Mouse (Mus musculus) liver, embryonic 13.5 days (tissue): ENCODE measurements at regions not wholly inside any gene's neighbourhood (a gene's known extent, or its start where the extent isn't known, plus 50 kb on each side); places are given as distances from the start of the nearest gene placed in this dataset.

Source experiments
- ATAC-seq: fragments of 200-750 bp; cut with Nextera tagmentation; 2 replicates; pipeline ENCODE4 v1.8.0; 2017; ENCODE audit warnings: low read depth, mild to moderate bottlenecking, moderate number of reproducible peaks, moderate library complexity
- DNase-seq: peaks from one replicate; pipeline ENCODE4 v3.0.0; 2022
- H3K27ac ChIP-seq: fragments of 300-500 bp; sonication (generic); 2 replicates; pipeline ENCODE4 v1.5.1; 2015; ENCODE audit warnings: moderate library complexity, mild to moderate bottlenecking, inconsistent platforms
- H3K27me3 ChIP-seq: fragments of 300-500 bp; sonication (generic); 2 replicates; pipeline ENCODE4 v1.6.1; 2015; ENCODE audit warnings: mild to moderate bottlenecking, inconsistent platforms
- H3K36me3 ChIP-seq: fragments of 300-500 bp; sonication (generic); 2 replicates; pipeline ENCODE4 v1.6.1; 2015; ENCODE audit warnings: mild to moderate bottlenecking, inconsistent platforms
- H3K4me1 ChIP-seq: fragments of 300-500 bp; sonication (generic); replicated peaks from 2 replicates; pipeline ENCODE4 v1.6.1; 2015; ENCODE audit warnings: inconsistent platforms
- H3K4me2 ChIP-seq: fragments of 300-500 bp; sonication (generic); 2 replicates; pipeline ENCODE4 v1.6.1; 2015; ENCODE audit warnings: inconsistent platforms, mild to moderate bottlenecking, moderate library complexity
- H3K4me3 ChIP-seq: fragments of 300-500 bp; sonication (generic); replicated peaks from 2 replicates; pipeline ENCODE4 v1.5.1; 2015; ENCODE audit warnings: mild to moderate bottlenecking, inconsistent platforms
- H3K9ac ChIP-seq: fragments of 300-500 bp; sonication (generic); 2 replicates; pipeline ENCODE4 v1.6.1; 2015; ENCODE audit warnings: mild to moderate bottlenecking, inconsistent platforms
- H3K9me3 ChIP-seq: fragments of 300-500 bp; sonication (generic); replicated peaks from 2 replicates; pipeline ENCODE4 v1.6.1; 2016; ENCODE audit warnings: inconsistent platforms
- WGBS: fragments of 180-500 bp; shearing (Covaris S2); methylation state at CpG from one replicate; pipeline ENCODE4 v1.1.7; 2015; ENCODE audit not compliant: insufficient replicate concordance; 5-methylcytosine and 5-hydroxymethylcytosine counted together

GRCm38 (mm10) chr17:45907587-45907986 is 124.6 kb downstream of the Vegfa start:
- Histone ChIP-seq H3K36me3 (no peaks in the 10 kb centered on the region), H3K4me1 (no peaks in the 10 kb centered on the region), H3K4me3 (no peak overlapping the region), H3K4me2 (no peak overlapping the region), H3K27me3 (no peaks in the 10 kb centered on the region), H3K9ac (no peak overlapping the region), H3K9me3 (no peaks in the 10 kb centered on the region), H3K27ac (no peak overlapping the region)
- no peak for ATAC-seq
- 57% methylated on average over 11 of the region's 11 CpGs for WGBS
- no peak for DNase-seq

GRCm38 (mm10) chr17:45905596-45905995 is 126.6 kb downstream of the Vegfa start:
- no peaks in the 10 kb centered on the region for H3K9me3 ChIP-seq
- no peaks in the 10 kb centered on the region for H3K4me1 ChIP-seq
- no peak overlapping the region for H3K4me3 ChIP-seq
- no peaks in the 10 kb centered on the region for H3K27me3 ChIP-seq
- H3K9ac ChIP-seq, result no peak overlapping the region
- ATAC-seq, result no peak
- H3K36me3 ChIP-seq, result no peaks in the 10 kb centered on the region
- H3K27ac ChIP-seq, result no peak overlapping the region
- WGBS, result 50% methylated on average over 7 of the region's 7 CpGs
- H3K4me2 ChIP-seq, result no peak overlapping the region
- DNase-seq, result no peak

GRCm38 (mm10) chr17:45904251-45904650 is 127.9 kb downstream of the Vegfa start:
- no peak overlapping the region for H3K9ac ChIP-seq
- H3K4me1 ChIP-seq, result no peaks in the 10 kb centered on the region
- no peak overlapping the region for H3K4me3 ChIP-seq
- DNase-seq, result no peak
- H3K9me3 ChIP-seq, result no peaks in the 10 kb centered on the region
- no peak overlapping the region for H3K4me2 ChIP-seq
- H3K27ac ChIP-seq, result no peak overlapping the region
- H3K36me3 ChIP-seq, result no peaks in the 10 kb centered on the region
- ATAC-seq, result no peak
- no peaks in the 10 kb centered on the region for H3K27me3 ChIP-seq
- 63% methylated on average over 4 of the region's 4 CpGs for WGBS

GRCm38 (mm10) chr17:45903294-45903693 is 128.9 kb downstream of the Vegfa start:
- Histone ChIP-seq H3K27ac (no peak overlapping the region), H3K4me2 (no peak overlapping the region), H3K9ac (no peak overlapping the region), H3K4me3 (no peak overlapping the region), H3K27me3 (no peaks in the 10 kb centered on the region), H3K9me3 (no peaks in the 10 kb centered on the region), H3K4me1 (no peaks in the 10 kb centered on the region), H3K36me3 (no peaks in the 10 kb centered on the region)
- ATAC-seq, result no peak
- WGBS, result 76% methylated on average over 9 of the region's 9 CpGs
- DNase-seq, result no peak

GRCm38 (mm10) chr17:45902668-45903067 is 129.5 kb downstream of the Vegfa start:
- Histone ChIP-seq H3K36me3 (no peaks in the 10 kb centered on the region), H3K27ac (no peak overlapping the region), H3K9me3 (no peaks in the 10 kb centered on the region), H3K27me3 (no peaks in the 10 kb centered on the region), H3K4me3 (no peak overlapping the region), H3K9ac (no peak overlapping the region), H3K4me2 (no peak overlapping the region), H3K4me1 (no peaks in the 10 kb centered on the region)
- WGBS, result 73% methylated on average over 7 of the region's 7 CpGs
- DNase-seq (no peak), ATAC-seq (no peak)

- ATAC-seq (no peak), DNase-seq (no peak)
- 67% methylated on average over 4 of the region's 4 CpGs for WGBS
- Histone ChIP-seq H3K4me3 (no peak overlapping the region), H3K27me3 (no peaks in the 10 kb centered on the region), H3K36me3 (no peaks in the 10 kb centered on the region), H3K4me1 (no peaks in the 10 kb centered on the region), H3K4me2 (no peak overlapping the region), H3K9me3 (no peaks in the 10 kb centered on the region), H3K9ac (no peak overlapping the region), H3K27ac (no peak overlapping the region)
Measured at GRCm38 (mm10) chr17:45896922-45897302, 135.3 kb downstream of the Vegfa start.

GRCm38 (mm10) chr17:45896142-45896921 is 135.8 kb downstream of the Vegfa start:
- Histone ChIP-seq H3K27ac (no peak overlapping the region), H3K9me3 (no peaks in the 10 kb centered on the region), H3K27me3 (no peaks in the 10 kb centered on the region), H3K9ac (no peak overlapping the region), H3K4me2 (no peak overlapping the region), H3K4me3 (no peak overlapping the region), H3K4me1 (no peaks in the 10 kb centered on the region), H3K36me3 (no peaks in the 10 kb centered on the region)
- ATAC-seq, result no peak
- no peak for DNase-seq
- WGBS, result 68% methylated on average over 12 of the region's 12 CpGs

GRCm38 (mm10) chr17:45894166-45894565 is 138.0 kb downstream of the Vegfa start:
- WGBS, result 64% methylated on average over 5 of the region's 5 CpGs
- H3K9ac ChIP-seq, result no peak overlapping the region
- H3K27me3 ChIP-seq, result no peaks in the 10 kb centered on the region
- no peak overlapping the region for H3K27ac ChIP-seq
- no peaks in the 10 kb centered on the region for H3K9me3 ChIP-seq
- no peaks in the 10 kb centered on the region for H3K36me3 ChIP-seq
- H3K4me2 ChIP-seq, result no peak overlapping the region
- ATAC-seq (no peak), DNase-seq (no peak)
- no peak overlapping the region for H3K4me3 ChIP-seq
- no peaks in the 10 kb centered on the region for H3K4me1 ChIP-seq

GRCm38 (mm10) chr17:45893698-45894097 is 138.5 kb downstream of the Vegfa start:
- H3K9me3 ChIP-seq, result no peaks in the 10 kb centered on the region
- DNase-seq, result no peak
- WGBS, result 50% methylated on average over 6 of the region's 6 CpGs
- no peaks in the 10 kb centered on the region for H3K4me1 ChIP-seq
- no peak overlapping the region for H3K4me2 ChIP-seq
- no peaks in the 10 kb centered on the region for H3K36me3 ChIP-seq
- H3K27me3 ChIP-seq, result no peaks in the 10 kb centered on the region
- no peak overlapping the region for H3K27ac ChIP-seq
- ATAC-seq, result no peak
- H3K4me3 ChIP-seq, result no peak overlapping the region
- no peak overlapping the region for H3K9ac ChIP-seq

- H3K36me3 ChIP-seq, result no peaks in the 10 kb centered on the region
- H3K4me2 ChIP-seq, result no peak overlapping the region
- H3K9me3 ChIP-seq, result no peaks in the 10 kb centered on the region
- no peaks in the 10 kb centered on the region for H3K4me1 ChIP-seq
- no peak overlapping the region for H3K27ac ChIP-seq
- no peak overlapping the region for H3K9ac ChIP-seq
- no peak overlapping the region for H3K4me3 ChIP-seq
- H3K27me3 ChIP-seq, result no peaks in the 10 kb centered on the region
- DNase-seq (no peak), ATAC-seq (no peak)
- 73% methylated on average over 7 of the region's 7 CpGs for WGBS
Measured at GRCm38 (mm10) chr17:45893094-45893493, 139.1 kb downstream of the Vegfa start.

- H3K27me3 ChIP-seq, result peaks cover 13% of the 10 kb centered on the region
- WGBS, result 46% methylated on average over 8 of the region's 8 CpGs
- H3K9me3 ChIP-seq, result no peaks in the 10 kb centered on the region
- no peak overlapping the region for H3K9ac ChIP-seq
- no peaks in the 10 kb centered on the region for H3K36me3 ChIP-seq
- H3K4me1 ChIP-seq, result 0 out of 2 replicates have a peak, but pooled peaks cover 16% of the 10 kb centered on the region
- no peak for ATAC-seq
- no peak for DNase-seq
- no peak overlapping the region for H3K27ac ChIP-seq
- H3K4me2 ChIP-seq, result no peak overlapping the region
- no peak overlapping the region for H3K4me3 ChIP-seq
Measured at GRCm38 (mm10) chr17:45889451-45889850, 142.7 kb downstream of the Vegfa start.

GRCm38 (mm10) chr17:45889051-45889450 is 143.1 kb downstream of the Vegfa start:
- H3K27me3 ChIP-seq, result peaks cover 13% of the 10 kb centered on the region
- DNase-seq (no peak), ATAC-seq (no peak)
- no peak overlapping the region for H3K27ac ChIP-seq
- WGBS, result 51% methylated on average over 7 of the region's 7 CpGs
- H3K9me3 ChIP-seq, result no peaks in the 10 kb centered on the region
- peaks cover 16% of the 10 kb centered on the region; the same call in 1 of the 2 replicates for H3K4me1 ChIP-seq
- H3K4me3 ChIP-seq, result no peak overlapping the region
- H3K36me3 ChIP-seq, result no peaks in the 10 kb centered on the region
- no peak overlapping the region for H3K9ac ChIP-seq
- no peak overlapping the region for H3K4me2 ChIP-seq
